Mouse (Mus musculus): ENCODE measurements around the gene Mark4.

Gene Mark4

DNA sequence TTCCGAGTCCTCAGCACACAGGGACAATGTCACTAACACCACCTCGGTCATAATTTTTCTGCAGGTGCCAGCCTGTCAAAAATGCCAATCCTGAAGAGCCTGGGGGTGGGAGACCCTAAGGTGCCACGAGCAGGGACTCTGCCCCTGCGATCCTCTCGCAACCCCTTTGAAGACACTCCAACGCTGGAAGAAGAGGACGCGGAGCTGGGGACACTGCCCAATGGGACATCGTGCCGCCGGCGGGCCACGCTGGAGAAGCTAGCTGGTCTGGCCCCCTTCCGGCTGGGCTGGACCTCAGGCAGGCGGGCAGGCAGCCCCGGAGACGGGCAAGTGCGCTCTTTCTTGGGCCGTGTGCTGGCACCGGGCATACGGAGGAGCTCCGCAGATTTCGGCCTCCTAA is 10.8 kb upstream of the Mark4 start:
- no peak for DNase-seq (ENCODE audit: low read depth)

DNA sequence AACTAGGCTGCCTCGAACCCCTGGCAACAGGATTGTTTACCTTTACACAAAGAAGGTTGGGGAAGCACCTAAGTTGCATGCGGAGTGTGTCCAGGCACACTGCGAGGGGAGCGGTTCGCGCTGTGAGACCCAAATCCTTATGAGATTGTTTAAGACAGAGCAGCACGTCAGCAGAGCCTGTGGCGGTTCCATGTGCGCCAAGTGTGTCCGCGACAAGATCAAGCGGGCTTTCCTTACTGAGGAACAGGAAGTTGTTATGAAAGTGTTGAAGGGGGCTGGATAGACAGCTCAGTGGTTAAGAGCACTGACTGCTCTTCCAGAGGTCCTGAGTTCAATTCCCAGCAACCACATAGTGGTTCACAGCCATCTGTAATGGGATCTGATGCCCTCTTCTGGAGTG is 9.7 kb upstream of the Mark4 start:
- DNase-seq (ENCODE audit: low read depth), result no peak

DNA sequence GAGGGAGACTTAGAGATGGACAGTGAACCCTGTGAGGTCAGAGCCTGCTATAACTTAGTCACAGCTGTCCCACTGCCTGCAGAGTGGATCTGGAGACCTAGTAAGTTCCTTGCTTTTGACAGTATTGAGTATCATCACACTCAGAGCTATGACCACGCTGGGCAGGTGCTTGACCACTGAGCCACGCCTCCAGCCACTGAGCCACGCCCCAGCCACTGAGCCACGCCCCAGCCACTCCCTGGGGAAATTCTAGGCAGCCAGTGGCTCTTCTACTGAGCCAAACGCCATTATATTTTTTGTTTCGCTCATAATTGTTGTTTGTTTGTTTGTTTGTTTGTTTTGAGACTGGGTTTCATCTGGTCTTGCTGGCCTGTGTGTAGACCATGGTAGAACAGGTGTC is 9.0 kb upstream of the Mark4 start:
- peak; percentile 62 for DNase-seq (ENCODE audit: low read depth)

DNA sequence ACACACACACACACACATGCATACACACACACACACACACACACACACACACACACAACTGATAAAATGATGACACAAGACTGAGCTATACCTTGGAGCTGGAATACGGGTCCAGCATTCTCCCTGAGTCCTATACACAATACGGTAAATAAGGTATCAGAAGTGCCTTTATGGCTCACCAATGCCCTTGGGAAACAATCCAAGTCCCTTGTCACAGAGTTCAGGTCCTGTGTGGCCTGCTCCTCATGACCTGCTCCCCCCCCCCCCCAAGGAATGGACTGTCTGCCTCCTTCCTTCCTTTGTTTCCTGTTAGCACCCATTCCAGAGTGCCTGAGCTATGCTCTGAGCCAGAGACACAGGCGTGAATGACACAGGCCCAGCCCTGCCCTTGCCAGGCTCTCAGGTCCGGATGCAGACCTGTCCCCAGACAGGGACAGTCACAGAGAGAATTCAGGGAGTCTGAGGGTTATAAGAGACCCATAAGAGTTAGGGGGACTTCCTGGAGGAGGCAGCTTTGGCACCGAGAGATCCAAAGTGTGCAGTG is 8.1 kb upstream of the Mark4 start:
- peak; percentile 54 for DNase-seq (ENCODE audit: low read depth)

DNA sequence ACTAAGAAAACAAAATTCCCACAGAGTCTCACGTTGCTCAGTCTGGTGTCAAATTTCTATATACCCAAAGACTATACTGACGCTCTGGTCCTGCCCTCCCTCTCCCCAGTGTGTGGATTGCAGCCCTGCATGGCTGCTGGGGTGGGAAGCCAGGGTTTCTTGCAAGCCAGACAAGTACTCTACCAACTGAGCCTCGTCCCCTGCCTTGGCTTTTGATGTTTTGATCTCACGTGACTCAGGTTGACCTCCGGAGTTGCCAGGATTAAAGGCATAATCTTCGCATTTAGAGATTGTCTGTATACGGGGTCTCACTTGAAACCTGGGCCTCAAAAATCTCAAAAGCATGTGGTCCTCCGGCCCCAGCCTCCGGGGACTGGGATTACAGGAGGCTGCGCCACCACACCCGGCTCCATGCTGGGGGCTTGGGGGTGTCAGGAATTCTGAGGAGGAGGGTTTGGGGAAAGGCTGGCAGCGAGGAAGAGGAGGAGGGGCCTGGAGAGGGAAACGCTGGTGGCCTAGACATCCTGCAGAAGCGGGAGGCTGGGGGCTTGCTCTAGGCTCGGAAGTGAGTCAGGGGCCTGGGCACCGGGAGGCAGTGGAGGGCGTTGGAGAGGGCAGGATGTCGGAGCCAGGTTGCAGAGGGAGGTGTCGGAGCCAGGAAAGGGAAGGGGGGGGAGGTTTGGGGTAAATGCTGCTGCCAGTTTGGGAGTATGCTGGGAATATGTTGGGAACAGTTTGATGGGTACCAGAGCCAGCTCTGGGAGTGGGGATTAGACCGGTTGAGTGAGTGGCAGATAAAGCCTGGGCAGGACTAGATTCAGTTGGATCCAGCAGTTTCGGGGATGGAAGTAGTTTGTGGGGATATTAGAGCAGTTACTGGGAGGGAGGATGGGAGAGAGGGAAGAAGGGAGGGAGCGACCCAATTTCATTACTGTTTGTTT is 6.0 kb upstream of the Mark4 start:
- DNase-seq (ENCODE audit: low read depth), result peak; percentile 72

DNA sequence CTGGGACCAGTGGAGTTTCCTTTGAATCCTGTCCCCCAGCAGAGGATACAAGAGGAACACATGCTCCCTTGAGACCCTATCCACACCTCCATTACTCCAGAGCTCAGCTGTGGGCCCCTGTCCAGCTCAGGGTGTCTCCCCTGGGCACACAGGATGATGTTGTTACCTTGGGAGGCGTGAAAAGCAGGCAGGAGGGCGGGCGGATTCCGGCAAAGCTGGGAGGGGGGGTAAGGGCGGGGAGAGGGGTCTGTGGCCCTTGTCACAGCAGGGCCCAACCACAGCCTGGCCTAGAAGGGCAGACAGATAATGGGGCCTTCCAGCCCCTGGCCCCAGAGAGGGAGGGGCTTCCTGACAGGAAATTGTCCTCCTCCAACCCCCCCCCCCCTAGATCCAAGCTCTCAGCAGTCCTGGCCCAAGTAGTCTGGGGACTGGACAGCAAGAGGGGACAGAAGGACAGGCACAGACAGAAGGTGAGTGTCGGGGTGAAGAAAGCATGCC is 4.3 kb upstream of the Mark4 start, which contains the start of gene Exoc3l2:
TSS of gene Exoc3l2 (plus strand) at position 448 of the 498 bp plus-strand sequence.
- DNase-seq (ENCODE audit: low read depth), result peak; percentile 75

DNA sequence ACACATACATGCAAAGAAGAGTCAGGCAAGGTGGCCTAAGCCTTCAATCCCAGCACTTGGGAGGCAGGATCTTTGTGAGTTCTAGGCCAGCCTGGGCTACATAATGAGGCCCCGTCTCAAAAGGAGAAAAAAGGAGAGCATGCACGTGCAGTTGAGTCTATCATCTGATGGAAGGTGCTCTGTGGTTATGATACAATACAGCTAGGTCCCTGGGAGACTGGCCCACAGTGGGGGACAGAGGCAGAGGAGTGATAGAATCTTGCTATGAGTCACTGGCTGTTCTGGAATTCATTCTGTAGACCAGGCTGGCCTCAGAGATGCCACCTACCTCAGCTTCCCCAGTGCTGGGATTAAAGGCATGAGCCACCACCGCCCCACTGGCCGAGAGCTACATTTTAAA is 3.8 kb upstream of the Mark4 start:
- peak; percentile 69 for DNase-seq (ENCODE audit: low read depth)

DNA sequence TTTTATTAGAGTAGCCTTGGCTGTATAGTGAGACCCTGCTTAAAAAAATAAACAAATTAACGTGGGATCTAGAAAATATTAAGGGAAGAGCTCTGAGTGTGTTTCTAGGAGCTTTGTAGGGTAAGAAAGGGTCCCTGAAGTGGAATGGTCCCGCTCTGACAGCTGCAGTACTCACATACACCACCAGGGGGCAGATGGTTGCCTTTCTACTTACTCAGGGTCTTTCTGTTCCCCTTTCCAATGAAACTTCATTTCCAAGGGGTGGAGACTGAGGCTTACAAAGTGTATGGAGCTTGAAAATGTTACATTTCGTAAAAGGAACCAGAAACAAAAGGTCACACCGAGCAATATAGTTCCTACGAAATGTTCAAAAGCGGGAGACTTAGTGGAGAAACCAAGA is 2.9 kb upstream of the Mark4 start:
- peak; percentile 82 for DNase-seq (ENCODE audit: low read depth)

DNA sequence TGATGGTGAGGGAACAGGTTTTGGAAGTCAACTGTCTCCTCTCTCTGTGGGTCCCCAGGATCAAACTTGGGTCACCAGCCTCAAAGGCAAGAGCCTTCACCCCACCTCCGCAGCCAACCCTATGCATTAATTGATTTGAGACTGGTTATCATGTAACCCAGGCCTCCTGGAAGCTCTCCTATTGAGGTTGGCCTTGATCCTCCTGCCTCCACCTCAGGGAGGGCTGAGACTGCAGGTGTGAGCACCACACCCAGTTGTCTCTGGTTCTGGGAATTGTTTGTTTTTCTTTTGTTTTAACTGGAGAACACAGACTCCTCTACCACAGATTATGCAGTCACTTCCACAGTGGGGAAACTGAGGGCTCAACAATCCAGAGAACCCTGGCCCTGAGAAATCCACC is 1.9 kb upstream of the Mark4 start:
- no peak for DNase-seq (ENCODE audit: low read depth)

DNA sequence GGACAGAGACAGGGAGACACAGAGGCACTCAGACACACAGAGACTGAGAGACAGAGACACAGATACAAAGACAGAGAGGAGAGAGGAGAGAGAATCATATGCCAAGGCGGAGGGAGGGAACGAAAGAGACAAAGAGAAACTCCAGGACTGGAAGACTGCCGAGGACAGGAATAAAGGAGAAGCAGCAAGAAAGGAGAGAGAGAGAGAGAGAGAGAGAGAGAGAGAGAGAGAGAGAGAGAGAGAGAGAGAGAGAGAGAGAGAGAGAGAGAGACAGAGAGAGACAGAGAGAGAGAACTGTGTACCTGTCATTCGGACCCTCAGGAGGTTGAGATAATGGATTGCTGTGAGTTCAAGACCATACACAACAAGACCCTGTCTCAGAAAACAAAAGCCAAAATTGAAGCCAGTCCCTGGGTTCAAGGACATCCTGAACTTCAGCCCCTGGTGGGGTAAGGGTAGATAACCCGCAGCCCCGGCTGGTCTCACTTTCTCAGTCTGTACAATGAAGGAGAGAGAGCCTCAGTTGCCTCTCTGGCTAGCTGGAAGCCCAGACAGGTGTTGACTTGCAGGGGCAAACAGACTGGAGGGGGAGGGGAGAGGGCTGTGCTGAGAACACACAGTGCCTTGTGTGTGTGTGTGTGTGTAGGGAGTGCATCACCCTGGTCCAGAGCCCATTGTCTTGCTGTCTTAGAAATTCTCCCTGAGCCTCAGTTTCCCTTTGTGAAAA is 686 bp upstream of the Mark4 start:
- DNase-seq (ENCODE audit: low read depth), result no peak

DNA sequence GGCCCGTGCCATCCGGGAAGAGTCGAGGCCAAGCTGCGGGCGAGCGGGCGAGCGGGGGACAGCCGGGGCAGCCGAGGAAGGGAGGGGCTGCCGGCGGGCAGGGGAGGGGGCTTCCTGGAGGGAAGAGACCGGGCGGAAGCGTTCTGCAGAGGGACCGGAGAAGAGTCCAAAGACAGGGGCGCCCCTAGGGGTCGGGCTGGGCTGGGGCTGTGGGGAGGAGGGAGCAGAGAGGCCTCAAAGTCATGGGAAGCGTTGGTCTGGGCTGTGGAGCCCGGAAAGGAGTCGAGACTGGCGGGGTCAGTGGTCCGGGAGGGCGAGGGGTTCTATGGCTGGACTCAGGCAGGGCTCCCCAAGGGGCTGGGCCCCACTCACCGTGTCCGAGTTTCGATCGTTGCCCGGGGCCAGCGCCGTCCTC is 542 bp downstream of the Mark4 start:
- DNase-seq (ENCODE audit: low read depth), result peak; percentile 71

DNA sequence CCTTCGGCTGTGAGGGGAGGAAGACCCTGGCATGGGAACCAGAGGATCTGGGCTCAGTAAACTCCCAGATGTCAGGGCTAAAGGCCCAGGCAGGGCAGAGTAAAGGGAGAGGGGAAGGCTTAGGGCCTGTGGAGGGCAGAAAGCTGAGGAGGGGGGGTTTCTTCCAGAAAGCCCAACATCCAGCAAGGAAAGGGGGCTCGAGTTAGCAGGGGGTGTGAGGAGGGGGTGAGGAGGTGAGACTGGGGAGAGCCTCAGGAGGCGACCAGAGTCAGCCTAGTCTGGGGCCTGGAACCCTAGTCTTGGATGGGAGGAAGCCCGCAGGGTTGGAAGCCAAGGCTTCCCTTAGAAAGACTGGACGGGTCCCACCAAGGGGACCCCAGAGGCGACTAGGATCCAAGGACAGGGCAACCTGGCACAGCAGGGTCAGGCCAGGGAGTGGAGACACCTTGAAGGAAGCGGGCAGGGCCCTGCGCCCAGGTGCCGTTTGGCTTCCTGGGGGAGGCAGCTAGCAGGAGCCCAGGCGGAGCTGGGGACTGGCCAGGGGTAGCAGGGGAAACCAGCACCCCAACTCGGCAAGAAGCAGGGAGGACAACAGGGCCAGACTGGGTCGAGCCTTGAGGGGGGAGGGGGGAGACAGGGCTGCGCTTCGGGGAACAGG is 1.1 kb downstream of the Mark4 start:
- no peak for DNase-seq (ENCODE audit: low read depth)

DNA sequence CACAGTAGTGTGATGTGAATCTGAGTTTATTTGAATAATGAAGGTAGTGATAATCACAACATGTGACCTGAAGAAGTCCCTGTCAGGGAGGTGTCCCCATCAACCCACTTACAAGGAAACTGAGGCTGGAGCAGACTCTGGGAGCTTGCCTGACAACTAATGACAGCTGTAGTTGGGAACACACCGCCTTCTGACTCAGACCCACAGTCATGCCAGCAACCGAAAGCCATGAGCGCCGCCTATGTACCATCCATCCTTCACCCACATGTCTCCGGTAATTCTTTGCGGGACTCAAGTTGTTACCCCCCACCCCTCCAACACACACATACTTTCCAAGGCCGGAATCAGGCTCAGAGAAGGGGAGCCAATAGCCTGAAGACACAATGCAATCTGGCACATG is 2.0 kb downstream of the Mark4 start:
- no peak for DNase-seq (ENCODE audit: low read depth)

DNA sequence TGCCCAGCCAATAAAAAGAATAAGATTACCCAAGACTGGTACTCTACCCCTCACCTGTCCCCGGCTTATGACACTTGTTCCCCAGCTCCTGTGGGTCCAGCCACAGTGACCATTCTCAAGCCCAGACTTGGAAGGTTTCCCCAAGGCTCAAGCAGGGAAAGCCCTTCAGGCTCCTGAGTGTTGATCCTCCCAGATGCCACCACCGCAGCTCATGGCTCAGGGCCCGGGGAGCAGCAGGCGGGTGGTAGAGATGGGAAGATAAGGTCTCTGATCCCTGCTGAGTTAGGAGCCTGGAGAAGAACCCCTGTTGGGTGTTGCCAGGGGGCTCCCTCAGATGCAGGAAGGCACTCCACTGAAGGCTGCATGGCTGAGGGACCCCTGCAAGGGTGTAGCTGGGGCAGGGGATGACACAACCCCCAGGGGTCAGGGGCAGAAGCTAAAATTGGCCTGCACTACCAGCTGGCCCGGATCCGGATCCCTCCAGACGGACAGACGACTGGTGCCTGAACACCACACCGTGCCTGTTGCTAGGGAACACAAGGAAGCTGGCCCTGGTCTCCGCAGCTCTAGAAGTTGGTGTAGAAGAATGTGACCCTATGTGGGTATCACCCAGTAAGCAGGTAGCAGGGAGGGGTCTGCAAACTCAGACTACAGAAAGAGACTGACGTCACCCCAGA is 2.7 kb downstream of the Mark4 start:
- no peak for DNase-seq (ENCODE audit: low read depth)

DNA sequence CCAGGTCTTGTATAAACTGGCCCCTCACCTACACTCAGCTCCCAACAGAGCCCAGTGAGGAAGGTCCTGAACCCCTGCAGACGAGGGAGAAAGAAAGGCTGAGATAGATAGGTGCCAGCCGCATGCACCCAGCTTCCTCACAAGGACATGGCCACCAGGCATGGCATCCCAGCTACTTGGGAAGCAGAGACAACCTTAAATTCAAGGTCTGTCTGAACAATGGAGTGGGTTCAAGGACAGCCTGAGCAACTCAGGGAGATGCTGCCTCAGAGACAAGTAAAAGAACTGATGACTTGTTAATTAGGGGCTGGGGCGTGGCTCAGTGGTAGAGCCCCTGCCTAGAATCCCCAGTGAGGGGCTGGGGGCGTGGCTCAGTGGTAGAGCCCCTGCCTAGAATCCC is 3.4 kb downstream of the Mark4 start:
- DNase-seq (ENCODE audit: low read depth), result no peak

DNA sequence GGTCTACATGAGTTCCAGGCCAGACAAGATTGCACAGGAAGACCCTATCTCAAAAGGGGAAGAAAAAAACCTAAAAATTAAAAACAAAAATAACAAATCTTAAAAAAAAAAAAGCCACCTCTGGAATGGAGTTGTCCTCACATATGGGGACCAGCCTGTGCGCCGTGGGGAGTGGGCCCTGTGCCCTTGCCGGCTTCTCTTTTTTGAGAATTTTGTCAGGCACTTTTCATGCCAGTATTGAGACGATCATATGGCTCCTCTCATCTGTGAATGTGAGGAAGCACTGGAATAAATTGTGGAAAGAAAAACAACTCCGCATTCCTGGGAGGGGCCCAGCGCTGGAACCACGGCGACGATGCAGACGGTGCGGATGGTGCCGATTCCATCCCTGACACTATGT is 9.5 kb downstream of the Mark4 start:
- DNase-seq (ENCODE audit: low read depth), result no peak

DNA sequence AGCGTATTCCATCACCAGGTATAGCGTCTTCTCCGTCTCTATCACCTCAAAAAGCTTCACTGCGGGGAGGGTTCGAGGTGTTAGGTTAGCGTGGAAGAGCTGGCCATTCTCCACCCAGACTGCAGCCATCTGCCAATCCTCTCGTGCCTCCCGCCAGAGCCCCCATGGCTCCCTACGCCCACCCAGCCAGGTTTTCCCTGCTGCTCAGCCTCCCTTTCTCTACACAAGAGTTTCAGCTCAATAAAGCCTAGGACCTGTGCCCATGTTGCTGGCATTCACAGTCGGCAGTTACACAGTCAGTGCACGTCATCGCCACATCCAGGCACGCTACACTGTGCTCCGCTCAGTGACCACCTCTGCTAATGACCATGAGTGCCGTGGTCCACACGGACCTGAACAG is 10.9 kb downstream of the Mark4 start:
- no peak for DNase-seq (ENCODE audit: low read depth)

DNA sequence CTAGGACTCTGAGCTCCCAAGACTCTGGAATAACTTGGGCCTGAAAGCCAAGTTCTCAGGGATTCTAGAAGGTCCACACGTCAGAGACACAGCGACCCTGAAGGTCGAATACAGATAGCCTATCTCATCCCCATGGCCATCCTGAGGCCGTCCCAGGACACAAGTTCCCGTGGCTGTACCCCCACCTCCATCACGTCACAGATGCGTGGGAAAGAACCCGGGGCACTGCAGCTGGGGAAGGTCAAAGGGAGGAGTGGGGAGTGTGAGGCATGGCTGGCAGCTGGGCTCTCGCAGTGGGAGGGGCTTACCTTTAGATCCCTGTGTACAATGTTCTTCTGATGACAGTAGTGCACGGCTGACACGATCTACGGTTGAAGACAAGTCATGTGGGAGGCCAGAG is 13.8 kb downstream of the Mark4 start:
- no peak for DNase-seq (ENCODE audit: low read depth)

DNA sequence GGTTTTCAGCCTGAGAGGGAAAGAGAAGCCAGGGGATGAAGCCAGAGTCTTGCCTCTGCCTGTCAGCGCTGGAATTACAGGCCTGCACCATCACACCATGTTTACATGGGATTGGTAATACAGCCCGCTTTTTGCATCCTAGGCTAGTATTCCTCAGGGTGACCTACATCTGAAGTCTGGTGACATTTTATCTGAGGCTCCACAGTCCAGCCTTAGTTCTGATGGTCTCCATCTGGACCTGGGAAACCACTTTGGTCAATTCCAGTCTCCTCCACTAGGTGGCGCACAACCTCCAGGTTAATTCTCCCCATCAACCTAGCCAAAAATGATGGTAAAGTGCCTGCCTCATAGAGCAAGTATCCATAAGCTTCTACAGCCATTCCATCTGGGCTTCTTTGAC is 15.3 kb downstream of the Mark4 start:
- peak; percentile 75 for DNase-seq (ENCODE audit: low read depth)

DNA sequence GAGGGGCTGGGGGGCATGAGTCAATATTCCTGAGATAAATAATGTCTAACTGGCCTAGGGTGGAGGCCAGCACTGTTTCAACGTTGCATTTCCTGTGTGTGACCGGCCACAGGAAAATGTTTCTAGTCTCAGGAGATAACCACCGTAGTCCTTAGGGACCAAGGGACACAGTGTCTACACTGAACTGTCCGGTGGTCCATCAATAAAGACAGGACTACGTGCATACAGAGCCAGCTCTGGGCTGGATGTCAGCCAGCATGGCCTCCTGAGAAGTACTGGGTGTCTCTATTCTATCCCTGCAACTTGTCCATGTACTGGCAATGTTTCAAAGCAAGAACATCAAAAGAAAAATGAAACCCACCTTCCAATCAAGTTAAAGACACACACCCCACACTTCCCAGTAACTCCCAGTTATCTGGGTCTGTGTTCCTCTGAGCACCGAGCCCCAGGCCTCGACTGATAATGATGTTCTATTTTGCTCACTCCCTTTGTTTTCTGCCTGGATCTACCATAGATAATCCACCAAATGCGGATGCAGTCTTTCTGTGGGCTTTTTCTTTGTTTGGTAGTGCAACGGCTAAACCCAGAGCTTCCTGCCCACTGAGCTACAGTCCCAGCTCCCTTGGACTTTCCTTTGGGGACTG is 17.1 kb downstream of the Mark4 start:
- no peak for DNase-seq (ENCODE audit: low read depth)

DNA sequence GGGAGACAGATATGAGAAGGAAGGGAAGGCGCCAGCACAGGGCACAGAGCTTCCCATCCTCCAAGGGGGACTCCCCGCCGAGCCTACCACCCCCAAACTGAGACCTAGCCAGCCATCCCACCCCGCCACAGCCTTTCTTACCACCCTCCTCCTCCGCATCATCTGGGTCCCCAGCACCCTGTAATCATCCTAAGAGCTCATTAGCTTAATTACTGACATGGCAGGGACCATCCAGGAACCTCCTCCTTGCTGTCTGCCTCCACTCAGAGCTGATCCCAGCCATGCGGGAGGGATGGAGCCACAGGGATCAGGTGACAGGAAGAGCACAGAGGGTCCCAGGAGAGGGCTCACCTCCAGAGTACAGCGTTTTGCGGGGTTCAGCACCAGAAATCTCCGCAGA is 21.6 kb downstream of the Mark4 start:
- no peak for DNase-seq (ENCODE audit: low read depth)
